Mouse (Mus musculus): ENCODE measurements around the gene Hist2h2aa2.

DNA sequence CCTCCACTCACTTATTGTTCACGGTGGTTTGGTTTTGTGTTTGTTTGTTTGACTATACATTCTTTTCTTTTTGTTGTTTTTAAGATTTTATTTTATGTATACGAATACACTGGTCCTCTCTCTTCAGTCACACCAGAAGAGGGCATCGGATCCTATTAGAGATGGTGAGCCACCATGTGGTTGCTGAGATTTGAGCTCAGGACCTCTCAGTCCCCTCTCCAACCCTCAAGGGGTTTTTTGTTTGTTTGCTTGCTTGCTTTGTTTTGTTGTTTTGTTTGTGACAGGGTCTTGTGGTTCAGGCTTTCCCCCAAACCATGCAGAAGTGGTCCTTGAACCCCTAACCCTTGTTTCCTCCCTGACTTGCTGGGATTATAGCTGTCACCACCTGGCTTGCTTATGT, 21.5 kb upstream of the Hist2h2aa2 start:
- TF ChIP-seq POLR2A (IDR thresholded peaks at IDR 0.05; ENCODE audit: borderline replicate concordance, extremely low read depth, low read depth, low read length): no peak
- no peak for TF ChIP-seq CTCF (IDR thresholded peaks at IDR 0.05; ENCODE audit: insufficient read depth, low read length)
